8 mouse cellular contexts compared by ENCODE assay signal in genomic region chr12:85600637-85601036, GRCm38 (mm10). TPM values are rescaled to one million over a fixed set of nuclear protein-coding genes. Genes with fewer than 3 reads are reported as not detected.
DNase-seq lines count a peak whose midpoint lies in the region; ATAC-seq and TF ChIP-seq lines count a peak whose summit lies in the region.

No protein-coding gene starts in this region.

- 0 out of 2 replicates have a peak overlapping the region, but pooled peaks have one; percentile 63 for H3K4me3 ChIP-seq in kidney, adult 2 months (ENCODE audit: insufficient read depth, low read depth, low read length)
- peak overlapping the region; percentile 75 for H3K4me3 ChIP-seq in embryonic facial prominence, embryonic 13.5 days
- peak overlapping the region; percentile 86 for H3K4me3 ChIP-seq in midbrain, embryonic 16.5 days (ENCODE audit: low read depth, low read length)

- no peaks in the 10 kb centered on the region for H3K27me3 ChIP-seq in kidney, adult 2 months (replicated peaks; ENCODE audit: control insufficient read depth, insufficient read depth, low read length)
- peaks cover 24% of the 10 kb centered on the region for H3K27me3 ChIP-seq in embryonic facial prominence, embryonic 13.5 days
- H3K27me3 ChIP-seq in midbrain, embryonic 16.5 days (ENCODE audit: control insufficient read depth, insufficient read depth, low read depth, low read length) = no peaks in the 10 kb centered on the region

- ATAC-seq in embryonic facial prominence, embryonic 13.5 days (ENCODE audit: insufficient number of reproducible peaks, insufficient read depth, low FRiP score, low TSS enrichment, low read depth) = no peak
- no peak for ATAC-seq in midbrain, embryonic 16.5 days

- H3K36me3 ChIP-seq in kidney, adult 2 months (ENCODE audit: control insufficient read depth, insufficient read depth, low read length) = no peaks in the 10 kb centered on the region
- H3K36me3 ChIP-seq in embryonic facial prominence, embryonic 13.5 days = no peaks in the 10 kb centered on the region
- H3K36me3 ChIP-seq in midbrain, embryonic 16.5 days (ENCODE audit: control insufficient read depth, insufficient read depth, low read length) = 0 out of 2 replicates have a peak, but pooled peaks cover 2% of the 10 kb centered on the region

- no peak for TF ChIP-seq POLR2A in kidney, adult 2 months (IDR thresholded peaks at IDR 0.05; ENCODE audit: low read depth, low read length)

- no peak overlapping the region for H3K27ac ChIP-seq in kidney, adult 2 months (ENCODE audit: insufficient read depth, low read depth, low read length)
- H3K27ac ChIP-seq in embryonic facial prominence, embryonic 13.5 days = peak overlapping the region; percentile 71; the same call in 1 of the 2 replicates
- no peak overlapping the region for H3K27ac ChIP-seq in midbrain, embryonic 16.5 days (ENCODE audit: low read length)

- peak; percentile 36 for DNase-seq in kidney, adult 2 months
- DNase-seq in kidney, postnatal 14 days = no peak
- DNase-seq in induced T-regulatory cell, adult 2 months (ENCODE audit: low read depth) = peak; percentile 24
- DNase-seq in frontal cortex, postnatal 25 days (ENCODE audit: low spot score in 2 of 2) = no peak
- DNase-seq in embryo, embryonic 9.5 days (ENCODE audit: extremely low spot score) = no peak
- no peak for DNase-seq in spleen, postnatal 36 days (ENCODE audit: low spot score in 2 of 2)

- H3K4me1 ChIP-seq in kidney, adult 2 months (ENCODE audit: control insufficient read depth, insufficient read depth, low read length) = peaks cover 10% of the 10 kb centered on the region; the same call in 1 of the 2 replicates
- H3K4me1 ChIP-seq in embryonic facial prominence, embryonic 13.5 days = peaks cover 68% of the 10 kb centered on the region
- H3K4me1 ChIP-seq in midbrain, embryonic 16.5 days (ENCODE audit: control insufficient read depth, insufficient read depth, low read length) = peaks cover 40% of the 10 kb centered on the region

- peak overlapping the region; percentile 89 for H3K9ac ChIP-seq in embryonic facial prominence, embryonic 13.5 days
- H3K9ac ChIP-seq in midbrain, embryonic 16.5 days (ENCODE audit: low read depth, low read length) = peak overlapping the region; percentile 96; the same call in 1 of the 2 replicates

- no peak for TF ChIP-seq CTCF in kidney, adult 2 months (conservative IDR thresholded peaks at IDR 0.05; ENCODE audit: insufficient read depth, insufficient read length, low read depth, low read length)

- peak overlapping the region; percentile 88 for H3K4me2 ChIP-seq in embryonic facial prominence, embryonic 13.5 days
- H3K4me2 ChIP-seq in midbrain, embryonic 16.5 days (ENCODE audit: low read length) = peak overlapping the region; percentile 76

- WGBS in kidney, adult 2 months = 59% methylated on average over 7 of the region's 7 CpGs
- WGBS in embryonic facial prominence, embryonic 13.5 days = 37% methylated on average over 7 of the region's 7 CpGs
- WGBS in midbrain, embryonic 16.5 days = 48% methylated on average over 7 of the region's 7 CpGs

- H3K9me3 ChIP-seq in embryonic facial prominence, embryonic 13.5 days = no peaks in the 10 kb centered on the region
- no peaks in the 10 kb centered on the region for H3K9me3 ChIP-seq in midbrain, embryonic 16.5 days (replicated peaks; ENCODE audit: control insufficient read depth, low read length, poor library complexity, severe bottlenecking)

RNA-seq across cellular contexts. Expression of gene Jdp2, which starts 1.8 kb away (rescaled TPM):
- polyA plus RNA-seq in kidney, adult 2 months (2012; rRNA removed) = 6.2 and 7.7 TPM in 2 replicates
- 0.35 and 0.63 TPM in 2 replicates for polyA plus RNA-seq in embryonic facial prominence, embryonic 13.5 days (2015; fragmentation: Nextera tagmentation; extraction: Ambion mirVana)
- 0.36 and 0.57 TPM in 2 replicates for polyA plus RNA-seq in midbrain, embryonic 16.5 days (2015; fragmentation: Nextera tagmentation; extraction: Ambion mirVana)

Comparison
In these comparisons a context has a peak if more than half of its experiments do, and no peak if none do; other contexts are left out.
1. DNase-seq: peak in kidney, adult 2 months (single experiment) and induced T-regulatory cell, adult 2 months (single experiment); none in kidney, postnatal 14 days (single experiment), frontal cortex, postnatal 25 days (0 of 2), embryo, embryonic 9.5 days (single experiment) and spleen, postnatal 36 days (0 of 2).
2. Peak in every context shown above with its lines, with median percentiles within 50 percentile points of each other: H3K4me3 ChIP-seq.